Mouse (Mus musculus): ENCODE results near the gene Aspscr1.

GRCm38 (mm10) chr11:120684086-120684485 lies 11.3 kb downstream of the Aspscr1 start:
- TF ChIP-seq CTCF (IDR thresholded peaks at IDR 0.05; ENCODE audit: borderline replicate concordance, extremely low read depth, insufficient read depth, insufficient read length): no peak
- no peak for TF ChIP-seq POLR2A (IDR thresholded peaks at IDR 0.05; ENCODE audit: borderline replicate concordance, extremely low read depth, insufficient read depth, insufficient read length, poor library complexity, severe bottlenecking)

All from brain, embryonic 14.5 days (tissue).